Mouse (Mus musculus) spleen, adult 12 weeks (tissue): ENCODE data around the gene Tbxa2r.

Experiments used
- DNase-seq: peaks from one replicate; pipeline ENCODE4 v3.0.0; 2022; ENCODE audit warnings: low spot score

Tbxa2r gene

GRCm38 (mm10) chr10:81328386-81328785, at the start of gene Tbxa2r:
TSS of gene Tbxa2r (plus strand) at chr10:81328731.
- no peak for DNase-seq

- DNase-seq = no peak
Observed at GRCm38 (mm10) chr10:81279496-81279895, 49.0 kb upstream of the Tbxa2r start.

DNA sequence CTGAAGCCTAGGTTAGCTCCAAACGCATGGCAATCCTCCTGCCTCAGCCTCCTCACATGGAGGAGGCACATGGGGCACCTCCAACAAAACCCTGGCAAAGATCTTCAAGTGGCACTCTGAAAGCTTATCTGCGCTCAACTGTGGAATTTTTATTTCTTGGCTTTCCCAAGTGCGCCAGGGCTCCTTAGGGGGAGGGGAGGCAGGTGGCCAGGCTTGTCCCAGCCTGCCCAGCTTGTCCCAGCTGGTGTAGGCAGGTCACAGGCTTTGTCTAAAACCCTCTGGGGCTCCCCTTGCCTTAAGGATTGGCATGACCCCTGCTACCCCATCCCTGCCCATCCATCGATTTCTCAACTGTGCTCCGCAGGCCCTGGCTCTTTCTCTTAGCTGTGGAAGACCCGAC, 44.3 kb upstream of the Tbxa2r start:
- no peak for DNase-seq

- DNase-seq = no peak
Observed at GRCm38 (mm10) chr10:81284719-81285118, 43.8 kb upstream of the Tbxa2r start.

GRCm38 (mm10) chr10:81285694-81286450, 42.7 kb upstream of the Tbxa2r start:
- DNase-seq = peak; percentile 81

DNA sequence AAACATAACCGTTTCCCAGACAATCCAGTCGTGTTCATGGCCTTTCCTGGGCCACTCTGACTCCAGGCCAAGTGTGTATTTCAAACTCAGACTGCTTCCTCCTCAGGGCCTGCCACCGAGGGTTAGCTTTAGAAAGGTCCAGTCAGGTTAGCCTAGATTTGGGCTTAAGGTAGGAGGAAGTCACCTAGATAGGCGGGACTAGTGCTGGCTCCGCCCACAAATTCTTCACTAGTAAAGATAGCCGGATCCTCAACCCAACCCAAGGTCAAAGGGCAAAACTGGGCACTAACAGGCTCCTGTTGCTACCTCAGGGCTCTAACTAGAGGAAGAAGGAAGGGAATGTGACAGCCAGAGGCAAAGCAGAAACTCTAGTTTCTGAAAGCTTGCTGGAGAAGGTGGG, 41.9 kb upstream of the Tbxa2r start:
- no peak for DNase-seq

DNA sequence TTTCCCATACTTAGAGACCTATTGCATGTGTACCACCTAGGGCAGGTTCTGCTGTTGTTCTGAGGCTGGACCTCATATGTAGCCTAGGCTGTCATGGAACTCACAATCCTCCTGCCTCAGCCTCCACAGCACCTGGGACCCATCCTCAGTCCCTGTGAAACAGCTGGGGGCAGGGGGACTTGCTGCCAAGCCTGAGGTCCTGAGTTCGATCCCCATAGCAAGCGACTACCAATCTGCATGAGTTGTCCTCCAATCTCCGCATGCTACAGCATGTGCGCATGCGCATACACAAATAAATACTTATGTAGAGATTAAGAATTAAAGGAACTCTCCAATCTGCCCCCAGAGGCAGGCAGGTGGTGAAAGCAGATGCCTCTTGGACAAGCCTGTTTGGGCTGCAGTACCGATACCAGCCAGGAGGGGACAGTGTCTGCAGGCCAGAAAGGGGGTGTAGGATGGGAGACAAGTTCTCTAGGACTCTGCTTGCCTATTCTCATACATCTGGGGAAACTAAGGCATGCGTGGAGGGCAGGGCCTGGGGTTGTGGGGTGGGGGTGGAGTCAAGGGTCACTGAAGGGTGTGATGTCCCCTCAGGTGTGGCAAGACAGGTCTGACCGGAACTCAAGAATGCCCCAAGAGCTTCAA, 40.9 kb upstream of the Tbxa2r start:
- DNase-seq = peak; percentile 64

- no peak for DNase-seq
Observed at GRCm38 (mm10) chr10:81288601-81289000, 39.9 kb upstream of the Tbxa2r start.

- no peak for DNase-seq
Observed at GRCm38 (mm10) chr10:81289278-81289677, 39.3 kb upstream of the Tbxa2r start.

DNA sequence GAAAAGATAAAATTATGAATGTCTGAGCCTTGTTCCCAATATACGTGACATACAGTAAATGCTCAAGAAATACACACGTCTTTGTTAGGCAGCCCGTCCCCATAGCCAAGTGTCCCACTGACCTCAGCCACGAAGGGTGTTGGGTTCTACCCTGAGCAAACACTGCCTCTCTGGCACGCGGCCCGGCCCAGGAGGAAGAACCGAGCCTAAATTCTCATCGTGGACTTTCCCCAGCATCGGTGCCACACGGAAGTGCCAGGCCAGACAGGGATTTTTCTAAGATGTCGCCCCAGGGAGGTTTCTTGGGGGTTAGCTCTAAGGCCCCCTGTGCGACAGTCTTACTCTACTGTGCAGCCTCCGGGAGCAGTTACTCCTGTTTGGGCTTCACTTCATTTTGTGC, 38.7 kb upstream of the Tbxa2r start:
- DNase-seq = no peak

DNA sequence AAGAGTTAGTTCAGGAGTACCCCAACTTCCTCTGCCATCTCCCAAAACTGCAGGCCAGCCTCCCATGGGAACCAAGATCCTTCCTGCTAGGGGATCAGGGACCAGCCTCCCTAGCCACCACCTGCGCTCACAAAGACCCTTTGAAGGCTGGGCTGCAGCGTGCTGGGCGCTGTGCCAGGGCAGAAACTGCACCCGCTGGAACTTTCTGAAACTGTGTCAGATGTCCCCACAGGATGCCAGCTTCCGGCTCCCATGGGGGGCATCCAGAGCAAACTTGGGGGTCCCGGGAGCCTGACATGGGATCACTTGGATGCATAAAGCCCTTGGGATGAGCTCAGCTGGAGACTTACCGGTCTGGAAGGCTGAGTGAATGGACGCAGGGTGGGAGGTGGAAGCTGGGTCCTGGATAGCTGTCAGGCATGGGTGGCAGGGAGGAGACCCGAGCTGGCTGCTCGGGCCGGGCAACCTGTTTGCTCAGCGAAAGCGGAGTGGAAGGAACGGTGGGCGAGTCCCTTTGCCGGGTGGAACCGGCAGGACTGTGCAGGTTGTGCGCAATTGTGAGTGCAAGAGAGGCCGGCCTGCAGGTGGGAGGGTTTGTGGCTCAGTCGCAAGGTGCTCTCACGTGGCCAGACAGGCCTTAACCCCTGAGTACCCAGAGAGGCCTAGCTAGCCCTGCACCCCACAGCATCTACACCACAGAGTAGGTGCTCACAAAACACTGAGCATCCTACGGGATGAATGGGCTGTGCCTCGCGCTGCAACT, 37.7 kb upstream of the Tbxa2r start:
- no peak for DNase-seq

DNA sequence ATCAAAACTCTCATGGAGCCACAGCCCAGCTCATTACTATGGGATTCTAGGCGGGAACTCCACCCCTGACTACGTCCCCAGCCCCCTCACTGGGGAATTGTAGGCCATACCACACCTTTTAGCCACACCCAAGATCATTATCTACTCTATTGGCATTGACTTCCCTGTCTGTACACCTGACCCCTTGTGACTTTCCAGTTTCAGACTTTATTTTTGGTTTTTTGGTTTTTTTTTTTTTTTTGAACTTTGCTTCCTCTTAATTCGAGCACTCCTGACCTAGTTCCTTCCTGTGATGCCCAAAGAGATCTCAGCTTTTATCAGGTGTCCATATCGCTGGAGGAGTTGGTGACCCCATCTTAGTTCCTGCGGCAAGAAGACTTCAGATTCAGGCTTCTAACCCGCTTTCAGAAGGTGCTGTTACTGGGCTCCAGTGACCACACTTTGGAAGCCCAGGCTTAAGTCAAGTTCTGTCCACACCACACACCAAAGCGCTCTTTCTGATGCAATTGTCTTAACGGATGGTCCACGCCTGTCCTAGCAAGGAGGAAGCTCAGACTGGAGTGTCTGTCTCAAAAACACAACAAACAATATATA, 36.9 kb upstream of the Tbxa2r start, which contains the start of gene Tjp3:
TSS of gene Tjp3 (minus strand) at position 71 of the 594 bp plus-strand sequence.
- DNase-seq = no peak

- peak; percentile 99 for DNase-seq
Observed at GRCm38 (mm10) chr10:81292554-81293333, 35.8 kb upstream of the Tbxa2r start, which contains the start of gene Pip5k1c. TSS of gene Pip5k1c (plus strand) at chr10:81292963.

- DNase-seq = no peak
Observed at GRCm38 (mm10) chr10:81293334-81294030, 35.0 kb upstream of the Tbxa2r start.

DNA sequence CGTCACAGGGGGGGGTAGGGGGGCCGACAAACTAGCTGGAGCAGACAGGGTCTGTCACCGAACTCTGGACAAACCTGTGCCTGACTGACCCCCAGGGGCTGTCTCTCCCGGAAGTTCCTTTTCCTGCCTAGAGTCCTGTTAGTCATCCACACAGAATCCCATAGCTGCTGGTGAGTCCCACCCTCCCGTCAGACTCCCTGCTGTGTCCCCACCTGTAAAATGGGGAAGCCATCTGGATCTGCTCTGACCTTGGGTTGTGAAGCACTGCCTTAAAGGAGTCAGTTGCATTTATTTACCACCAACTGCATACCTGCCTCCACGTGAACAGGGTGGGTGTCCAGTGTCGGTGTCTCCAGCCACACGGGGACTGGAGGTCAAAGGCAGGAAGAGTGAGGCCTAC, 34.1 kb upstream of the Tbxa2r start:
- no peak for DNase-seq

GRCm38 (mm10) chr10:81295185-81295584, 33.3 kb upstream of the Tbxa2r start:
- no peak for DNase-seq

DNA sequence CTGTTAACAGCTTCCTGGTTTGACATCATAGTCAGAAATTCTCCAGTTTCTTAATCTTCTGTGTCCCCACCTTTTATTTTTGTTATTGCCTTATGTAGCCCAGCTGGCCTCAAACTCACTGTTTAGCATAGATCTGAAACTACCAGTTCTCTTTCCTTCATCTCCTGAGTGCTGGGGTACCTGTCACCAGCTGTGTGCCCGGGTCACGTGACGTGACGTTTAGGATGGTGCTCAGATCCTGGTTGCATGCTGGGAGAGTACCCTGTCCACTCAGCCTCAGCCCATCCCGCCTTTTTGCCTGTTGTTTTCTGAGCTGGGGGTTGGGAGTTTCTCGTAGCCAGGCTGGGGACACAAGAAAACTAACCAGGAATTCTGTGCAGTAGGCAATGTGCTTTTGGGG, 31.3 kb upstream of the Tbxa2r start:
- no peak for DNase-seq

DNA sequence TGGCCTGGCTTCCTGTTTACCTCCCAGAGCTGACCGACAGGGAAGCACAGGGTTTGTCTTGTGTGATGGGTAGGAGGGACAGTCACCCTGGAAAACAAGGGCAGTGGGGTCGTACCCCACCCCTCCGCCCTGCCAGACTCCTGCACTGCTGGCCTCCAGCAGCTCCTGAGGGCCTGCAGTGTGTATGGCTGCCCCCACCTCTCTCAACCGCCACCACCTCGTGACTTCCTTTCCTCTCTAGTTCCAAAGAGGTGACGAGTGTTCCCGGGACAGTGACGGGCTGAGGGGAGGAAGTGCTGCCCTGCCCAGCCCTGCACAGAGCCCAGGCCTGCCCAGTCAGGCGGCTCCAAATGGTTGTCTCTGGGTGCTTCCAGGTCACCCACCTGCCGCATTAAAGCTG, 30.7 kb upstream of the Tbxa2r start:
- DNase-seq = no peak

DNA sequence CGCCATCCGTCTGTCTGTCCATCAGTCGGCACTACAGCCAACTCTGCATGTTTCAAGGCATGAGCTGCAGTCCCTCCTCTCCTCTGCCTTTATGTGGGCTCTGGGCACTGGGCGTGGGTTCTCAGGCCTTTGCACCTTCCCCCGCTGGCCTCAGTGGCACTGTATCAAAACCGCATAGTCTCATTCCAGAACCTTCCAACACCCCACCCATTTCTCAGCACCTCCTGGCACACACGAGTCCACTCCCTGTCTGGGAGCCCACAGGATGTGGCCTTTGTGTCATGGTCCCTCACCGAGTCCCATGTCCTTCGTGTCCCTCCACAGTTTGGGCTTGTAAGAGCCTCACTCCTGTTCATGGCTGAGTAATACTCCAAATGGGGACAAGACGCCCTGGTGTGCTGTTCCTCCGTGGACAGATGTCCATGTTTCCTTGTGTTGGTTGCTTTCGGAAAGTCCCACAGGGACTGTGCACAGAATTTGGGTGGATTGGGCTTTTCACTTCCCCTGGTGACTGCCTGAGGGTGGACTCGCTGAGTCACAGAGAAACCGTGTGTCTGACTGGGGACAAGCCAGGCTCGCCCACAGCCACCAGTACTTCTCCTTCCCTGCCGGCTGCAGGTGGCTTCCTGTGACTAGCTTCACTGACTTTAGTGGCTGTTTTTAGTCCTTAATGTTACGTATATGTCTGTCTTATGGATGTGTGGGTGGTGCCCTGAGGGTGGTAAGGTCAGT, 30.0 kb upstream of the Tbxa2r start:
- DNase-seq = no peak
